Mouse (Mus musculus) thymus, postnatal 10 days (tissue): Measurements from ENCODE around the gene Arpp21.

Experiments used
- DNase-seq, 2 experiments: peaks; one replicate each; pipeline ENCODE4 v3.0.0; 2021; ENCODE audit warnings: low spot score in 2 of 2

Gene Arpp21

DNA sequence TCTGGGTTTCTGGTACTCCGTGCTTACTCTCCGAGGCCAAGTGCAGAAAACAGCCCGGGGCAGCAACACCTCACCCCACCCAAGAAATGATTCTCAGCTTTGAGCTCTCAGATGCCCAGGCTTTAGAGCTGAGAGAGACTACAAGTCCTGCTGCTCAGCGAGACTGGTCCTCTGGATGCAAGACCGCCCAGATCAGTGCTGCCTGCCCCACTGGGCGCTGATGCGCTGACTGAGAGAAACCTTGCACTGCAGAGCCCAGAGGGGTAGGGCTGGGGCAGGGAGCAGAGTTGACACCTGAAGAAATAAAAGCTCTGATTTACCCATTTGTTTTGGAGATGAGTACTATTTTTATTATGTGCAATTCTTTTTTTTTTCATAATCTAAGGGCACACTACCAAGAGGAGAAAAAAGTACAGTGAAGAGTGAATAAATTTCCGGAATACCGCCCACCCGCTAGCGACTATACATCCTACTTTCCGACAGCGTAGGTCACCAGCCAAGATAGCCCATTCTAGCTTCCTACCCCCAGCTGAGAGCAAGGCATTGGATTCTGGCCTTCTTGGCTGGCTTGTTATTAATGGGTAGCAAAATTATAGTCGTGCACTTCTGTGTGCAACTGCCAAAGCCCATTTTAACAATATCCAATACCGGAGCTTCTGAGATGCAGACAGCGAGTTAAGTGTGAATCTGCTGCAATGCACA is at the start of gene Arpp21:
Gene Arpp21 (minus strand): TSS at position 243 of the 702 bp plus-strand sequence.
- DNase-seq = no peak

DNA sequence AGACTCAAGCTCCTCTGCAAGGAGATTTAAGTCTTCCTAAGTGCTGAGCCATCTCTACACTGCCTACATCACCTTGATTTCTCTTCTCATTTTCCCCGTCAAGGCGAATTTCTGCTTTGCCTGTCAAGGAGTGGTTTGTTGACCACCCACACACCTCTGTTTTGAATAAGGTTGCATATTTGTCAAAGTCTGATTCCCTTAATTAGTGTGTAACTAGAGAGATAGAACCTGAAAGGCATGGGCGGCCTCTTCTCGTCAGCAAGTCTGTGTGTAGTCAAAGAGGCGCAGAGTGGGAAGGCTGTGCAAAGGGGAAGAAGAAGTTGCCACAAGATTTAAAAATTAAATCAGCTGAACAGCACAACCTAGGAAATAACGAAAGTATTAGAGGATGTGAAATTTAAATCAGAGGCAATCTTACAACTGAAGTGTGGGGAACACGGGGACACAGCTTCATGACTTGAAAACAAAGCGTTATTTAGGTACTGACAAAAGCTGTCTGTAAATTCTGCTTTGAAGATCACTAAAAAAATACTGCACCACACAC is 36.8 kb upstream of the Arpp21 start:
- no peak for DNase-seq

GRCm38 (mm10) chr9:112264982-112265641 is 29.4 kb upstream of the Arpp21 start:
- DNase-seq = no peak

GRCm38 (mm10) chr9:112261986-112262901 is 26.5 kb upstream of the Arpp21 start:
- DNase-seq = no peak

DNA sequence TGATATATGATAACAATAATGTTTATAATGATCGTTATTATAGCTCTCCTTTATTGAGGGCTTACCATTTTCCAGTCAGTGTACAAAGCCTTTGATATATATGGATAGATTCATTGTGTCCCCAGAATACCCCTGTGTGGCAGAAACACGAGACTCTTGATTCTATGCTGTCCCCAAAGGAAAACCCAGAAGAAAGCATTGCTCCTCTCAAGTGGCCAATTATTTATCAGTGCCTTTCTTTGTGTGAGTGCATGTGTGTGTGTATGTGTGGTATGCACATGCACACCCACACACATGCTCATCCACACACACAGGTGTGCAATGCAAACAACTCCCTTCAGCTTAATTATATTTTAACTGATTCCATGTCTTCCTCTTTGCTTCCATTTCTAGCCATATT is 25.8 kb upstream of the Arpp21 start:
- no peak for DNase-seq

DNA sequence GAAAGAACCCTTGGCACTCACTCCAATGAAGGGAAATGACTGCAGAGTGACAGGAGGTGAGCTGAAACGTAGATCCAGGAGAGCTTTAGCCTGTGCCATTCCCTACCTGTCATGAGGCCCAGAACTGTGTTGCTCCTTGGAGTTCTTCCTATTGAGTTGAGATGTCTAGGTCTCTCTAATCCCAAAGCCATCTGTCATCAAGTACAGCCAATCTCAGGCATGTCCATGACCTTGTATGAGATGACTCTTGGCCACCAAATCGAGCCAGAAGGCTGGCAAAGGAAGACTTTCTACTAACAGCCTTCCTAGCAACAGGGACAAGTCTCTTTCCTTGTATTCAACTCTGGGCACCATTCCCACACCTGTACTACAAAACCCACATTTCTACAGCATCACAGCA is 25.0 kb upstream of the Arpp21 start:
- no peak for DNase-seq

GRCm38 (mm10) chr9:112258560-112258959 is 22.8 kb upstream of the Arpp21 start:
- no peak for DNase-seq

DNA sequence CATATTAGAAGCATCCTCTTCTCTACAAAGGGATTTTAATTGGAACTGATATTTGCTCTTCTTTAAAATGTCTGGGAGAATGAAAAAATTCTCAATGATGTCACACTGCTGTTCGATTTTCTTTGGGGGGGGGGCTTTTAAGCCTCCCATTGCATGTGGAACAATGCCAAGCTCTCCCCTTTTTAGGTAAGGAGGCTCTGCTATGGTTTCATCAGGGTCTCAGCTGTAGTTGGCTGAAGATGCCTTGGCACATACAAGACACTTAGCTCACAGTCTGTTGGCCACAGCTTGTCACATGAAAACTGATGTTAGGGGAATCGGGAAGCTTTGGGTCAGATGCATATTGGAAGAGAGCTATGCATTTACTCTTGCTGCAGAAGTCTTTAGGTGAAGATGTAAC is 20.2 kb upstream of the Arpp21 start:
- DNase-seq = no peak

DNA sequence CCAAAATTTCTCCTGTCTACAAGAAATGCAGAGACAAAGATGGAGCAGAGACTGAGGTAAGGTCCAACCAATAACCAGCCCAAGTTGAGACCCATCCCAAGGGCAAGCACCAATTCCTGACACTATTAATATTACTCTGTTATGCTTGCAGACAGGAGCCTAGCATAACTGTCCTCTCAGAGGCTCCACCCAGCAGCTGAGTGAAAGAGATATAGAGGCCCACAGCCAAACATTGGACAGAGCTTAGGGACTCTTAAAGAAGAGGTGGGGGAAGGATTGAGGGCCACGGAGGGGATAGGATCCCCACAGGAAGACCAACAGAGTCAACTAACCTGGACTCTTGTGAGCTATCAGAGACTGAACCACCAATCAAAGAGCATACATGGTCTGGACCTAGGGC is 18.0 kb upstream of the Arpp21 start:
- DNase-seq = no peak

GRCm38 (mm10) chr9:112251857-112252256 is 16.1 kb upstream of the Arpp21 start:
- no peak for DNase-seq

DNA sequence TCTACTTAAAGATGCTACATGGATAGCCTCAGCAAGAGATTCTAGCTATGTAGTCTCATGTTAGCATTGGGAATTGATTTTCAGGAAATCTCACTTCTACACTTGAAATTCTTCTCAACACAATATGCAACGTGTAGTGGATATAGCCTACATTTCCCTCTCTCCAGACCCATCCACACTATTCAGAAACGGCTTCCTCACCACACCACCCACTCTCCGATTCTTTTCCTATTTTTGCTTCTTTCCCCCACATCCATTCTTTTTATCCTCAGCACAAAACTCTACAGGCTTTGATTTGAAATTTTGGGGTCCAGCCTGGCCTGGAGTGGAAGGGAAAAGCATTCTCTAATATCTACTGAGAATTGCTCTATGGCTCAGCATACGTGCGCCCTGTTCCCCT is 15.6 kb upstream of the Arpp21 start:
- no peak for DNase-seq

DNA sequence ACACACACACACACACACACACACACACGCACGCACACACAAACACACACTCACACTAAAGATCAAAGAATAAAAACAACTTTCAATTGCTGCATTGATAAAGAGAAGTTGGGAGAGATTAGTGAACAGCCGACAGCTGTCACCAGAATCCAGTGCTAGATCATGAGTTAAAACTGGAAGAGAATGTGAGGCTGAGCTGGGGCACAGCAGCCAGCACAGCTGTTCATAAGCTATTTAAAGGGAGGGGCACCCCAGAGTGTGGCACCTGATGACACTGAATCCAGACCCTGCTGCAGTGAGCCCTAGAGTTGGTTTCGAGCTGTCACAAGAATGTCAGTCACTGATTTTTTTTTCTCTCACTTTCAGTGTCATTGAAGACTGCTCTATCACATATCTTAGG is 14.0 kb upstream of the Arpp21 start:
- no peak for DNase-seq

GRCm38 (mm10) chr9:112247183-112247582 is 11.4 kb upstream of the Arpp21 start:
- DNase-seq = no peak

DNA sequence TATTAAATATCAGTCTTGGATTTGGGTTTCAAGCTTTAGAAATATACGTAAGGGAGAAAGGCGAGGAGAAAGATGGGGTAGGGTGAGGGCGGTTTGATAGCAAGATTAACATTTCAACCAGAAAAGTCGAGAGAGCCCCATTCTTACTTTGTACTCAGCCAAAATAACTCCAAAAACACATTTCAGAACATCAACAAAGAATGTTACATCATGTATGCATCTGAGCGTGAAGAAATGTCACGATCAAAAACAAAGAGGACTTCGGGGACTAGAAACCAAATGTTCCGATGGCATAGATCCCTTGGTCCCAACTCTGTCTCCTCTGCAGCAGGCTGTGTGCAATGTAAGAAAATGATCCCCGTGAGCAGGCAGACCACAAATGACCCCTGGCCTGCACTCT is 2.4 kb upstream of the Arpp21 start:
- DNase-seq = no peak

DNA sequence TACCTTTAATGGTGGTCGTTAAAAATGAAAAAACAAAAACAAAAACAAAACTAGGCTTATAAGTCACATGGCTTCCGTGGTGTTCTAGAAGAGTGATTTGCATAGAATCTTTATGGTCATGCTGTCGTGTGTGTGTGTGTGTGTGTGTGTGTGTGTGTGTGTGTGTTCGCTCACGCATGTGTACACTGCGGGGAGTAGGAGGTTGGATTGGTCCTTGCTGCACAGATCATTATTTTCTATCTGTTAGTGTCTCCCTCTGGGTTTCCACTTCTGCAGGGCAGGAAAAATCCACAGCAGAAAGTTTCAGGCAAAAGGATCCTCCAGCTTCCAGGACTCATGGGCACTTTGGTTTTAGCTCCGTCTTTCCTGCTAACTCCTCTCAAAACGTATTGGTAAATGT is 813 bp upstream of the Arpp21 start:
- no peak for DNase-seq

DNA sequence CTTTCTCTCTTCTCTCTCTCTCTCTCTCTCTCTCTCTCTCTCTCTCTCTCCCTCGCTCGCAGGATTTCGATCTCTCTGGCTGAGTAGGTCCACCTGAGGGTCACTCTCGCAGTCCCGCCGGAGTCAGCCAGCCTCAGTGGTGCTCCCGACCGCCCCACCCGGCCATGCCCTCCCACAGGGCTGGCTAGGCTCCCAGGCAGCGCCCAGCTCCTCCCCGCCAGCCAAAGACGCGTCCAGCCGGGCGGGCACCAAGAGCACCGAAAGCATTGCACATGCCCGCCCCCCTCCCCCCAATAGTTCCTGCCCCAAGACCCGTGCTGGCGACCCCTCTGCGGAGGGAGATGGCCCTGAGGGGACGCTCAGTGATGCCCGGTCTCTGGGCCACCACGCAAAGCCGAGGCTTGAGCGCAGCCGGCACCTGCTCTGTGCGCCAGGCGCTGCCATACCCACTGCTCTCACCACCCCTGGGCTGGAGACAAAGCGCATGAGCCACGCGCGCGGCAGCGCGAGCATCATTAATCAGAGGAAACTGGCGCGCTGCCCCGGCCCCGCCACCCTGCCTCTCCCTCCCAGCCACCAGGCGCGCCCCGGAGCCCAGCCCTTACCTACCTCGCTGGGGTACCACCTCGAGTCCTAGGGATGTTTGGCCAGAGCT is 570 bp downstream of the Arpp21 start:
- DNase-seq = peak; percentile 49 to 55

DNA sequence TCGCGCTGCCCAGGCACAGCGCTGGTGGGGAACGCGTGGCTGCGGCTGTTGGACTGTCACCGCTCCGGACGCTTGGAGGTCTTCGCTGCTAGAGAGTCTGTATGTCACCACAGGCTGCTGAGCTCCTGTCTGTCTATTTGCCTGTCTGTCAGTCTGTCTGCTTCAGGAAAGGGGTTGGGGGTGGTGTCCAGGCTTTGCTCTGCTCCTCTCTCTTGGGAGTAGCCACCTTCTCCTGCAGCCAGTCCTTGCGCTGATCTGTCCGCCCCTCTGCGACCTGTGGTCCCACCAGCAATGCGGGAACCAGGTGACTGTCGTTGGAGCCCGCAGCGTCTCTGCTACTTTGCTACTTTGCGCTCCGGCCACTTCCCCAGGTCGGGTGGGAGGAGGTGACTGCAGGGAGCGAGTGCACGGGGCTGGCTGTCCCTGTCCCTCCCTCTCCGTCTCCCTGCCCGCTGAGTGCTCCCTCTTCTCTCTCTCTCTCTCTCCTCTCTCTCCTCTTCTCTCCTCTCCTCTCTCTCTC is 1.2 kb downstream of the Arpp21 start:
- DNase-seq = peak; percentile 45 to 49

DNA sequence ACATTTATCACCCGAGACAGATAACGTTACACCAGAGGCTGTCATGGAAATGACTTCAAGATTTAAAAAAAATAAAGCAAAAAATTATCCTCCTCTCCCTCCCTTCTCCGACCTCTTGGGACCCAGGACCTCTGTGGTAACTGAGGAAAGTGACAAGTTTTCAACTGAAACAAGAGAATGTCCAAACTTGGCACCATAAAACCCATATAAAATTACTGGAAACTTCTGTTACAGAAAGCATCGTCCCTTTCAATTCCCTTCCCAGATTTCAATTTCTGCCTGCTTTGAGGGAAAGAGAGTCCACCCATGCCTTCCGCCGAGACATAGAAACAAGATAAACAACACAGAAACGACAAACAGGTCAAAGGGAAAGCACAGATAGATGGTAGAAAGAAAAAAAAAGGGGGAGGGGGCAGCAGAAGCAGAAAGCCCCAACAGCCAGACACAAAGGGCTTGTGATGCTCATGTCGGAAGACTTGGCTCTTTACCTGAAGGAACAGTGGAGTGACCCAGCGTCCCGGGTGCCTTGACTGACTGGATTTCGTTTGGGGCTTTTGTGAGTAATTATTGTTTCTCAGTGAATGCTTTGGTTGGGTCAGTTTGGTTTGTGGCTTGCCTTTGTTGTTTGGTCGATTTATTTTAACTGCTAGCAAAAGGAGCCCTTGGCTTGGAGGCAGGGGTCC is 1.8 kb downstream of the Arpp21 start:
- DNase-seq = no peak

DNA sequence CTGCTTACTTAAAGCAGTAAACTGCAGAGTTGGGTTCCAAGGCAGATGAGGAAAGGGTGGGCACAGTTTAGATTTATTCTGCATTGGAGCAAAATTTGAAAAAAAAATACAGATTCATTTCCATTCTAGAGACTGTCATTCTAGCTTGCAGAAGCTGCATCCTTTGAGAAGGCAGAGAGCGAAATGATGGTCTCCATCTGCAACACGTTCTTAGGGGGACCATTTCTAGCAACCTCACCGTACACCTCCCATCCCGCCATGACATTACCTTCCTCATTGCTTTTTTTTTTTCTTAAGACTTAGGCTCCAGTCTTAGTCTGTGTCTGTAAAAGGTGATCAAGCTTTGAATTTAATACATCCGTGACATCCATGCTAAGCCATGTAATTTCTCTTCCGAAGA is 2.4 kb downstream of the Arpp21 start:
- no peak for DNase-seq

GRCm38 (mm10) chr9:112231935-112232575 is 3.7 kb downstream of the Arpp21 start:
- no peak for DNase-seq
